Mouse (Mus musculus) stomach, embryonic 14.5 days (tissue): ENCODE data around the gene Capg. TPM values are rescaled to one million over a fixed set of nuclear protein-coding genes. Genes with fewer than 3 reads are reported as not detected.

Experiments
- ATAC-seq: fragments of 200-750 bp; cut with Nextera tagmentation; 2 replicates; pipeline ENCODE4 v1.8.0; 2017; ENCODE audit warnings: low read depth, moderate TSS enrichment; ENCODE audit not compliant: insufficient number of reproducible peaks, insufficient read depth, low FRiP score
- H3K27ac ChIP-seq: fragments of 300-500 bp; sonication (generic); 2 replicates; pipeline ENCODE4 v1.5.1; 2014; ENCODE audit warnings: mild to moderate bottlenecking, low read length, moderate library complexity, mixed read lengths
- H3K27me3 ChIP-seq: fragments of 300-500 bp; sonication (generic); 2 replicates; pipeline ENCODE4 v1.6.1; 2014; ENCODE audit warnings: low read length, control low read depth, mixed read lengths; ENCODE audit not compliant: control insufficient read depth, insufficient read depth
- H3K36me3 ChIP-seq: fragments of 300-500 bp; sonication (generic); 2 replicates; pipeline ENCODE4 v1.6.1; 2014; ENCODE audit warnings: mild to moderate bottlenecking, control low read depth, low read length, moderate library complexity, mixed read lengths; ENCODE audit not compliant: control insufficient read depth, insufficient read depth
- H3K4me1 ChIP-seq: fragments of 300-500 bp; sonication (generic); 2 replicates; pipeline ENCODE4 v1.6.1; 2014; ENCODE audit warnings: low read length, control low read depth, mixed read lengths; ENCODE audit not compliant: control insufficient read depth, insufficient read depth
- H3K4me2 ChIP-seq: fragments of 300-500 bp; sonication (generic); replicated peaks from 2 replicates; pipeline ENCODE4 v1.6.1; 2014; ENCODE audit warnings: low read depth, low read length, control low read depth
- H3K4me3 ChIP-seq: fragments of 300-500 bp; sonication (generic); 2 replicates; pipeline ENCODE4 v1.5.1; 2014; ENCODE audit warnings: low read depth, low read length, control low read depth
- H3K9ac ChIP-seq: fragments of 300-500 bp; sonication (generic); replicated peaks from 2 replicates; pipeline ENCODE4 v1.6.1; 2014; ENCODE audit warnings: low read depth, mild to moderate bottlenecking, control low read depth, low read length, moderate library complexity, mixed read lengths
- H3K9me3 ChIP-seq: fragments of 300-500 bp; sonication (generic); 2 replicates; pipeline ENCODE4 v1.6.1; 2016; ENCODE audit warnings: low read depth, low read length, control low read depth; ENCODE audit not compliant: control insufficient read depth
- WGBS: fragments of 180-500 bp; shearing (Covaris S2); extraction: QIAGEN DNeasy Blood & Tissue Kit; methylation state at CpG from one replicate; pipeline ENCODE4 v1.1.7; 2014; 5-methylcytosine and 5-hydroxymethylcytosine counted together
- polyA plus RNA-seq: library from polyadenylated mRNA; unstranded; fragments of >200 nt; fragmentation: Nextera tagmentation; extraction: Ambion mirVana; gene quantifications from 2 replicates; pipeline ENCODE4 v1.2.1, GENCODE M21; 2014

Capg gene
- polyA plus RNA-seq, 1 experiment from 2014 or later, result 85.0 TPM

- H3K36me3 ChIP-seq, result peaks cover 5% of the 10 kb centered on the region; the same call in 1 of the 2 replicates
- no peaks in the 10 kb centered on the region for H3K27me3 ChIP-seq
- H3K27ac ChIP-seq, result no peak overlapping the region
- peak; percentile 57; the same call in 1 of the 2 replicates for ATAC-seq
- no peak overlapping the region for H3K4me3 ChIP-seq
- whole genome bisulfite sequencing, result 1% methylated on average over 4 of the region's 4 CpGs
- no peak overlapping the region for H3K4me2 ChIP-seq
- H3K4me1 ChIP-seq, result no peaks in the 10 kb centered on the region
- no peaks in the 10 kb centered on the region for H3K9me3 ChIP-seq
- no peak overlapping the region for H3K9ac ChIP-seq
Observed at GRCm38 (mm10) chr6:72566044-72566443, 21.9 kb downstream of the Capg start.

- H3K9ac ChIP-seq, result no peak overlapping the region
- H3K36me3 ChIP-seq, result peaks cover 5% of the 10 kb centered on the region; the same call in 1 of the 2 replicates
- H3K27ac ChIP-seq, result no peak overlapping the region
- H3K4me2 ChIP-seq, result no peak overlapping the region
- no peak for ATAC-seq
- H3K27me3 ChIP-seq, result no peaks in the 10 kb centered on the region
- H3K9me3 ChIP-seq, result no peaks in the 10 kb centered on the region
- 86% methylated on average over 5 of the region's 5 CpGs for WGBS
- H3K4me3 ChIP-seq, result no peak overlapping the region
- no peaks in the 10 kb centered on the region for H3K4me1 ChIP-seq
Observed at GRCm38 (mm10) chr6:72567508-72567907, 23.3 kb downstream of the Capg start.

- ATAC-seq, result no peak
- 90% methylated on average over 10 of the region's 10 CpGs for WGBS
- no peak overlapping the region for H3K4me3 ChIP-seq
- no peak overlapping the region for H3K27ac ChIP-seq
- peaks cover 5% of the 10 kb centered on the region; the same call in 1 of the 2 replicates for H3K36me3 ChIP-seq
- H3K9me3 ChIP-seq, result no peaks in the 10 kb centered on the region
- H3K4me2 ChIP-seq, result no peak overlapping the region
- no peaks in the 10 kb centered on the region for H3K27me3 ChIP-seq
- H3K4me1 ChIP-seq, result no peaks in the 10 kb centered on the region
- no peak overlapping the region for H3K9ac ChIP-seq
Observed at GRCm38 (mm10) chr6:72568736-72569135, 24.5 kb downstream of the Capg start.

DNA sequence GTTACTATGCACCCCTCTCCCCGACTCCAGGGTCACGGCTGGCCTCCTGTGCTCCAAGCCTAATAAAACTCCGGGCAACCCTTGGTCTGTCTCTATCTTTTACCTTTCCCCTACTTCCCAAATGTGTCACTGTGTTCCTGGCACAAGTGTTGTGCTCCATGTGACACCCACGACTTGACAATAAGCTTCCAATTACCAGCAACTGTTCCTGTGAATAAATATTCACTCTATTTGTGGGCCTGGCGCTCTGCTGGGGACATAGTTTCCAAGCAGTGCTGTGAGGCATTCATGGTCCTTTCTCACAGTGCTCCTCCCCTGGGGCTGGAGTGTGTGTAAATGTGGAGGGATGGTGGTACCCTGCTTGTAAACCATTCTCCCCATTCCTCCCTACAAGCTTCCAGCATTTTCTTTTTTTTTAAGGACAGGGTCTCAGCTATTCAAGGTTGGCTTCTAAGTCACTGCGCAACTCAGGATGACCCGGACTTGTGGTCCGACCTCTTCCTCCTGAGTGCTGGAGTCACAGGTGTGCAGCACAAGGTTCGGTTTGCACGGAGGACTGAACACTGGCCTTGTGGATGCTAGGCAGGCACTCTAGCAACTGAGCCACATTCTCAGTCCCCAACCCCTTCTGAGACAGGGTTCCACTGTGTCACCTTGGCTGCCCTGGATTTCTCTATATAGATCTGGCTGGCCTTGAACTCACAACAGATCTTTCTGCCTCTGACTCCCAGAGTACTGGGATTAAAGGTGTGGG, 26.6 kb downstream of the Capg start:
- H3K4me1 ChIP-seq, result no peaks in the 10 kb centered on the region
- H3K4me3 ChIP-seq, result no peak overlapping the region
- no peaks in the 10 kb centered on the region for H3K27me3 ChIP-seq
- H3K4me2 ChIP-seq, result no peak overlapping the region
- no peak overlapping the region for H3K27ac ChIP-seq
- 86% methylated on average over 10 of the region's 10 CpGs for WGBS
- no peak for ATAC-seq
- H3K9ac ChIP-seq, result no peak overlapping the region
- peaks cover 5% of the 10 kb centered on the region; the same call in 1 of the 2 replicates for H3K36me3 ChIP-seq
- H3K9me3 ChIP-seq, result no peaks in the 10 kb centered on the region

DNA sequence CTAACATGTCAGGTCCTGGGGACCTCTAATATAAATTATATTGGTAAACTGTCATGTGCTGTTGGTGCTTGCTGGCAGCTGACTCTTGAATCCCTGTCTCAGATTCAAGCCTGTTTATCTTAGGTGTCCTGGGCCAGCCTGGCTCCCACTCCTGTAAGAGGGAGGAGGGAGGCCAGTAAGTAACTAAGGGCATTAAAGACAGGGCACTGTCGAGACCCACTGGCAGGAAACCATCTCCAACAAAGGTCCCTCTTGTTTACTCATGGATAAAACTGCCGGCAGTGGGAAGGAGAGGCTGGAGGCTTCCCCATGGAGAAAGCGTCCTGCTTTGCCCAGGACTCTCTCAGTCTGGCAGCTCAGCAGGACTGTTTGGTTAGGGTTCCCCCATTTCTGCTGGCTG, 27.6 kb downstream of the Capg start:
- Histone ChIP-seq H3K36me3 (peaks cover 5% of the 10 kb centered on the region; the same call in 1 of the 2 replicates), H3K4me3 (no peak overlapping the region), H3K9ac (no peak overlapping the region), H3K27me3 (no peaks in the 10 kb centered on the region), H3K27ac (no peak overlapping the region), H3K4me1 (no peaks in the 10 kb centered on the region), H3K4me2 (no peak overlapping the region), H3K9me3 (no peaks in the 10 kb centered on the region)
- WGBS, result 39% methylated on average over 3 of the region's 3 CpGs
- no peak for ATAC-seq

GRCm38 (mm10) chr6:72576041-72576440, 31.9 kb downstream of the Capg start:
- H3K9me3 ChIP-seq, result no peaks in the 10 kb centered on the region
- H3K4me1 ChIP-seq, result no peaks in the 10 kb centered on the region
- no peaks in the 10 kb centered on the region for H3K27me3 ChIP-seq
- H3K27ac ChIP-seq, result no peak overlapping the region
- no peak for ATAC-seq
- WGBS, result 93% methylated on average over 3 of the region's 3 CpGs
- H3K9ac ChIP-seq, result no peak overlapping the region
- H3K4me3 ChIP-seq, result no peak overlapping the region
- H3K4me2 ChIP-seq, result no peak overlapping the region
- no peaks in the 10 kb centered on the region; the same call in 1 of the 2 replicates for H3K36me3 ChIP-seq

- no peaks in the 10 kb centered on the region; the same call in 1 of the 2 replicates for H3K36me3 ChIP-seq
- no peak overlapping the region for H3K4me2 ChIP-seq
- no peaks in the 10 kb centered on the region for H3K27me3 ChIP-seq
- 77% methylated on average over 11 of the region's 11 CpGs for WGBS
- no peak overlapping the region for H3K27ac ChIP-seq
- no peak for ATAC-seq
- H3K4me1 ChIP-seq, result no peaks in the 10 kb centered on the region
- H3K9me3 ChIP-seq, result no peaks in the 10 kb centered on the region
- H3K9ac ChIP-seq, result no peak overlapping the region
- no peak overlapping the region for H3K4me3 ChIP-seq
Observed at GRCm38 (mm10) chr6:72581625-72582382, 37.6 kb downstream of the Capg start.

DNA sequence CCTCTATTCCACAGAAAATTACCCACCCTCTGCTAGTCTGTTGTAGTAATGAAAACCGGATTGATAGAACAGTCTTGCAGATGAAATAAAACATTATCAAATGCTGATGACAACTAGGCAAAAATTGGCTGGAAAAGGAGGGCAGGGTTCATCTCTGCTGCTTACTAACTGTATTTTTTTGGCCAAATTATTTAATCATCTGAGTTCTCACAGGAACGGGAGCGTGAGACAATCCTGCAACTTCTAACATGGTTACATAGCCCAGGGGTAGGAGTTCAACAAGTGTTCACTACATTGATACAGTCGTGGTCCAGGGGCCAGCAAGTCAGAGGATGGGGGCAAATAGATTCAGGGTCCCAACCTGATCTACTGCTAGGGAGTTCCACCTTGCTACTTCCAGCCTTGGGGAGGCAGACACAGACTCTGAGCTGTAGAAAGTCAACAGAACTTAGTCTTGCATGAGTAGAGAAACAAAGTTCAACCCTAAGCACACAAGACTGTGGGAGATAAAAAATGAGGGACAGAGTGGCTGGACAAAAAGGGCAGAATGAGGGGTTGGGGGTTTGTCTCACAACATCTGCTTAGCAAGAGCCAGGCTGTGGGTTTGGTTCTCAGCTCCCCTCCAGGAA, 39.1 kb downstream of the Capg start:
- WGBS, result 86% methylated on average over 4 of the region's 4 CpGs
- Histone ChIP-seq H3K4me3 (no peak overlapping the region), H3K4me1 (no peaks in the 10 kb centered on the region), H3K4me2 (no peak overlapping the region), H3K9ac (no peak overlapping the region), H3K9me3 (no peaks in the 10 kb centered on the region), H3K36me3 (no peaks in the 10 kb centered on the region; the same call in 1 of the 2 replicates), H3K27me3 (no peaks in the 10 kb centered on the region), H3K27ac (no peak overlapping the region)
- ATAC-seq, result no peak
